Mouse (Mus musculus) limb, embryonic 14.5 days (tissue): ENCODE data around the gene Zfp423. TPM values are rescaled to one million over a fixed set of nuclear protein-coding genes. Genes with fewer than 3 reads are reported as not detected.

Experiments used
- ATAC-seq: fragments of 200-750 bp; cut with Nextera tagmentation; 2 replicates; pipeline ENCODE4 v1.8.0; 2017; ENCODE audit warnings: low read depth, moderate number of reproducible peaks, moderate TSS enrichment; ENCODE audit not compliant: low FRiP score
- DNase-seq: peaks from one replicate; pipeline ENCODE4 v3.0.0-alpha.2; 2015; ENCODE audit warnings: low spot score
- H3K27ac ChIP-seq: fragments of 300-500 bp; sonication (generic); replicated peaks from 2 replicates; pipeline ENCODE4 v1.5.1; 2014; ENCODE audit warnings: low read depth, mild to moderate bottlenecking, low read length, moderate library complexity, mixed read lengths
- H3K27me3 ChIP-seq: fragments of 300-500 bp; sonication (generic); 2 replicates; pipeline ENCODE4 v1.6.1; 2014; ENCODE audit warnings: low read length, mixed read lengths; ENCODE audit not compliant: control insufficient read depth, insufficient read depth
- H3K36me3 ChIP-seq: fragments of 300-500 bp; sonication (generic); 2 replicates; pipeline ENCODE4 v1.6.1; 2014; ENCODE audit warnings: mild to moderate bottlenecking, low read length, moderate library complexity, mixed read lengths; ENCODE audit not compliant: control insufficient read depth, insufficient read depth
- H3K4me1 ChIP-seq: fragments of 300-500 bp; sonication (generic); 2 replicates; pipeline ENCODE4 v1.6.1; 2014; ENCODE audit warnings: antibody characterized with exemption, low read length, mixed read lengths; ENCODE audit not compliant: control insufficient read depth, insufficient read depth
- H3K4me2 ChIP-seq: fragments of 300-500 bp; sonication (generic); replicated peaks from 2 replicates; pipeline ENCODE4 v1.6.1; 2014; ENCODE audit warnings: low read depth, mild to moderate bottlenecking, low read length, moderate library complexity; ENCODE audit not compliant: severe bottlenecking
- H3K4me3 ChIP-seq: fragments of 300-500 bp; sonication (generic); replicated peaks from 2 replicates; pipeline ENCODE4 v1.5.1; 2014; ENCODE audit warnings: low read length
- H3K9ac ChIP-seq: fragments of 300-500 bp; sonication (generic); 2 replicates; pipeline ENCODE4 v1.6.1; 2014; ENCODE audit warnings: mild to moderate bottlenecking, low read depth, low read length, moderate library complexity; ENCODE audit not compliant: severe bottlenecking
- H3K9me3 ChIP-seq: fragments of 300-500 bp; sonication (generic); 2 replicates; pipeline ENCODE4 v1.6.1; 2016; ENCODE audit warnings: low read length; ENCODE audit not compliant: control insufficient read depth
- POLR2A ChIP-seq: fragments of 200-500 bp; IDR thresholded peaks from 2 replicates; pipeline ENCODE4 v1.8.0; 2012; ENCODE audit warnings: inconsistent platforms, mild to moderate bottlenecking, moderate library complexity, borderline replicate concordance; ENCODE audit not compliant: insufficient read depth, insufficient read length; ENCODE audit errors: extremely low read depth
- WGBS: fragments of 180-500 bp; shearing (Covaris S2); extraction: QIAGEN DNeasy Blood & Tissue Kit; methylation state at CpG from one replicate; pipeline ENCODE4 v1.1.7; 2014; 5-methylcytosine and 5-hydroxymethylcytosine counted together
- polyA plus RNA-seq, 2 experiments: library from polyadenylated mRNA; depleted of rRNA in 1 of 2; stranded (reverse) in 1 of 2; unstranded in 1 of 2; fragments of >200 nt; fragmentation: Nextera tagmentation in 1 of 2; extraction: Ambion mirVana in 1 of 2; gene quantifications; 2 replicates each; pipeline versions ENCODE4 v1.2.1 to v1.2.3; 2012 to 2014

Gene Zfp423
- polyA plus RNA-seq, 2 experiments, result 24.4 to 46.4 TPM

GRCm38 (mm10) chr8:87674157-87674556 is 285.2 kb downstream of the Zfp423 start:
- H3K4me2 ChIP-seq, result no peak overlapping the region
- 82% methylated on average over 7 of the region's 7 CpGs for WGBS
- peaks cover 13% of the 10 kb centered on the region; the same call in 1 of the 2 replicates for H3K36me3 ChIP-seq
- no peaks in the 10 kb centered on the region for H3K9me3 ChIP-seq
- H3K4me3 ChIP-seq, result no peak overlapping the region
- H3K4me1 ChIP-seq, result no peaks in the 10 kb centered on the region
- ATAC-seq (no peak), DNase-seq (no peak)
- H3K27ac ChIP-seq, result no peak overlapping the region
- no peaks in the 10 kb centered on the region for H3K27me3 ChIP-seq
- H3K9ac ChIP-seq, result no peak overlapping the region
- TF ChIP-seq POLR2A, result no peak

- peaks cover 8% of the 10 kb centered on the region; the same call in 1 of the 2 replicates for H3K36me3 ChIP-seq
- TF ChIP-seq POLR2A, result no peak
- H3K4me2 ChIP-seq, result no peak overlapping the region
- no peaks in the 10 kb centered on the region for H3K27me3 ChIP-seq
- H3K4me3 ChIP-seq, result no peak overlapping the region
- no peak for DNase-seq
- no peaks in the 10 kb centered on the region for H3K9me3 ChIP-seq
- H3K9ac ChIP-seq, result no peak overlapping the region
- no peak for ATAC-seq
- no peak overlapping the region for H3K27ac ChIP-seq
- peaks cover 7% of the 10 kb centered on the region; the same call in 1 of the 2 replicates for H3K4me1 ChIP-seq
- 75% methylated on average over 2 of the region's 2 CpGs for WGBS
Measured at GRCm38 (mm10) chr8:87672214-87672613, 287.2 kb downstream of the Zfp423 start.

- no peak for TF ChIP-seq POLR2A
- Histone ChIP-seq H3K4me2 (no peak overlapping the region), H3K36me3 (peaks cover 3% of the 10 kb centered on the region; the same call in 1 of the 2 replicates), H3K9me3 (no peaks in the 10 kb centered on the region), H3K27me3 (no peaks in the 10 kb centered on the region), H3K9ac (no peak overlapping the region), H3K4me3 (no peak overlapping the region), H3K4me1 (peaks cover 7% of the 10 kb centered on the region; the same call in 1 of the 2 replicates), H3K27ac (no peak overlapping the region)
- 89% methylated on average over 13 of the region's 13 CpGs for WGBS
- ATAC-seq (no peak), DNase-seq (no peak)
Measured at GRCm38 (mm10) chr8:87671209-87671970, 288.0 kb downstream of the Zfp423 start.

- ATAC-seq, result no peak
- no peak for DNase-seq
- 91% methylated on average over 3 of the region's 3 CpGs for WGBS
- Histone ChIP-seq H3K4me1 (peaks cover 7% of the 10 kb centered on the region; the same call in 1 of the 2 replicates), H3K27me3 (no peaks in the 10 kb centered on the region), H3K9me3 (no peaks in the 10 kb centered on the region), H3K27ac (no peak overlapping the region), H3K9ac (no peak overlapping the region), H3K4me3 (no peak overlapping the region), H3K36me3 (peaks cover 3% of the 10 kb centered on the region; the same call in 1 of the 2 replicates), H3K4me2 (no peak overlapping the region)
- no peak for TF ChIP-seq POLR2A
Measured at GRCm38 (mm10) chr8:87670232-87670631, 289.2 kb downstream of the Zfp423 start.

GRCm38 (mm10) chr8:87668736-87669135 is 290.7 kb downstream of the Zfp423 start:
- H3K4me3 ChIP-seq, result no peak overlapping the region
- DNase-seq (no peak), ATAC-seq (no peak)
- 78% methylated on average over 2 of the region's 2 CpGs for WGBS
- H3K27ac ChIP-seq, result no peak overlapping the region
- H3K4me2 ChIP-seq, result no peak overlapping the region
- H3K4me1 ChIP-seq, result peaks cover 7% of the 10 kb centered on the region; the same call in 1 of the 2 replicates
- H3K27me3 ChIP-seq, result no peaks in the 10 kb centered on the region
- no peak overlapping the region for H3K9ac ChIP-seq
- TF ChIP-seq POLR2A, result no peak
- H3K36me3 ChIP-seq, result peaks cover 3% of the 10 kb centered on the region; the same call in 1 of the 2 replicates
- no peaks in the 10 kb centered on the region for H3K9me3 ChIP-seq
